Mouse (Mus musculus): ENCODE data around the gene 5330417C22Rik.
A peak's percentile ranks its signal among the peaks of the same experiment; 100 is the strongest.

GRCm38 (mm10) chr3:108466425-108466824, 69.9 kb downstream of the 5330417C22Rik start:
- TF ChIP-seq CTCF (IDR thresholded peaks at IDR 0.05) = peak; percentile 72
- TF ChIP-seq POLR2A (IDR thresholded peaks at IDR 0.05; ENCODE audit: insufficient read depth, low read depth, low read length) = no peak
- TF ChIP-seq EP300 (IDR thresholded peaks at IDR 0.05; ENCODE audit: insufficient read depth, low read depth, low read length) = no peak
